Mouse (Mus musculus) heart, adult 2 months (tissue): ENCODE results near the gene Msh5. TPM values are rescaled to one million over a fixed set of nuclear protein-coding genes. Genes with fewer than 3 reads are reported as not detected.
A peak's percentile ranks its signal among the peaks of the same experiment; 100 is the strongest.
"Not testable (repeated sequence)": the region's sequence is repeated elsewhere in the genome, so short reads cannot be mapped to it uniquely, and the experiment has no call there.

ENCODE experiments used
- DNase-seq, 2 experiments: peaks; one replicate each; pipeline ENCODE4 v3.0.0; 2021
- H3K27ac ChIP-seq: fragments of 200-600 bp; 2 replicates; pipeline ENCODE4 v1.8.1; 2022
- H3K27me3 ChIP-seq: fragments of 200-500 bp; 2 replicates; pipeline ENCODE4 v1.6.1; 2012; ENCODE audit warnings: mild to moderate bottlenecking, low read length, inconsistent platforms, mixed read lengths; ENCODE audit not compliant: control insufficient read depth, insufficient read depth
- H3K36me3 ChIP-seq: fragments of 200-500 bp; 2 replicates; pipeline ENCODE4 v1.6.1; 2012; ENCODE audit warnings: low read length, inconsistent platforms; ENCODE audit not compliant: control insufficient read depth, insufficient read depth
- H3K4me1 ChIP-seq: fragments of 200-500 bp; 2 replicates; pipeline ENCODE4 v1.6.1; 2011; ENCODE audit warnings: low read length; ENCODE audit not compliant: control insufficient read depth, insufficient read depth
- H3K4me3 ChIP-seq: fragments of 200-600 bp; 2 replicates; pipeline ENCODE4 v1.8.1; 2022
- H3K79me2 ChIP-seq: fragments of 200-500 bp; replicated peaks from 2 replicates; pipeline ENCODE4 v1.6.1; 2012; ENCODE audit warnings: mild to moderate bottlenecking, inconsistent platforms, low read length, moderate library complexity, mixed read lengths; ENCODE audit not compliant: control insufficient read depth, insufficient read depth
- H3K9ac ChIP-seq: fragments of 200-500 bp; 2 replicates; pipeline ENCODE4 v1.6.1; 2012; ENCODE audit warnings: low read depth, mild to moderate bottlenecking, control low read depth, inconsistent platforms, low read length, mixed read lengths
- CTCF ChIP-seq: fragments of 200-600 bp; IDR thresholded peaks from 2 replicates; pipeline ENCODE4 v1.8.1; 2022; ENCODE audit warnings: antibody characterized with exemption, mild to moderate bottlenecking, moderate library complexity
- EP300 ChIP-seq: fragments of 200-500 bp; IDR thresholded peaks from 2 replicates; pipeline ENCODE4 v1.6.1; 2011; ENCODE audit warnings: low read depth, low read length, control low read depth; ENCODE audit not compliant: insufficient read depth
- POLR2A ChIP-seq: fragments of 200-500 bp; IDR thresholded peaks from 2 replicates; pipeline ENCODE4 v1.6.1; 2011; ENCODE audit warnings: mild to moderate bottlenecking, low read depth, low read length, control low read depth; ENCODE audit not compliant: insufficient read depth
- WGBS: fragments of 180-500 bp; shearing (Covaris S2); methylation state at CpG from one replicate; pipeline ENCODE4 v1.1.7; 2018; 5-methylcytosine and 5-hydroxymethylcytosine counted together
- intact Hi-C: fragments of 180-260 bp; cut with DNase I; formaldehyde crosslinking; loops from one replicate; pipeline ENCODE4 v1.15.1; 2025
- polyA plus RNA-seq: library from polyadenylated mRNA; depleted of rRNA; stranded (reverse); fragments of >200 nt; gene quantifications from 2 replicates; pipeline ENCODE4 v1.2.3, GENCODE M21; 2012
- total RNA-seq, 2 experiments: library from RNA; stranded (reverse); gene quantifications; 2 replicates each; pipeline ENCODE4 v1.2.3; 2021

Gene Msh5
- total and polyA plus RNA-seq, 3 experiments = 0.23 to 1.2 (median 0.29) TPM

- no peaks in the 10 kb centered on the region for H3K36me3 ChIP-seq
- no peak overlapping the region for H3K4me3 ChIP-seq
- TF ChIP-seq POLR2A (no peak), CTCF (no peak), EP300 (no peak)
- intact Hi-C loops = no loop called here
- WGBS = 89% methylated on average over 7 of the region's 7 CpGs
- no peaks in the 10 kb centered on the region for H3K4me1 ChIP-seq
- H3K27ac ChIP-seq = no peak overlapping the region
- DNase-seq = no peak
- no peaks in the 10 kb centered on the region for H3K79me2 ChIP-seq
- H3K27me3 ChIP-seq = no peaks in the 10 kb centered on the region
- H3K9ac ChIP-seq = no peak overlapping the region
Measured at GRCm38 (mm10) chr17:35009586-35009985, 37.0 kb downstream of the Msh5 start.

DNA sequence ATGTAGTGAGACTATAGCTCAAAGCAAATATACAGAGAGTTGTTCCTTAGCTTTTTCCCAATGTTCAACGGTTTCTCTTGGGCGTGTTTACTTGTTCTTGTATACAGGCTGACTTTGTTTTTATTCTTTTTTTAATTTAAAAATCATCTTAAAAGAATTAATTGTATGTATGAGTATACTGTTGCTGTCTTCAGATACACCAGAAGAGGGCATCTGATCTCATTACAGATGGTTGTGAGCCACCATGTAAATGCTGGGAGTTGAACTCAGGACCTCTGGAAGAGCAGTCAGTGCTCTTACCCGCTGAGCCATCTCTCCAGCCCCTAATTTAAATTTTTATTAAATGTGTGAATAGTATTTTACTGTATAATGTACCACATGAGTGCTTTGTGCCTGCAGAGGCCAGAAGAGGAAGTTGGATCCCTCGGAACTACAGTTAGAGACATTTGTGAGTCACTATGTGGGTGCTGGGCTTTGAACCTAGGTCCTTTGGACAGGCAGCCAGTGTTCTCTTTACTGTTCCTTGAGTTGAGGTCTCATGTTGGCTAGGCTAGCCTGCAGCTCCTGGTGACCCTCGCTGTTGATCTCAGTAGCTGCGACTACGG, 39.1 kb downstream of the Msh5 start:
- peaks cover 3% of the 10 kb centered on the region; the same call in 1 of the 2 replicates for H3K4me1 ChIP-seq
- no peak for DNase-seq
- intact Hi-C loops = no loop called here
- no peak overlapping the region for H3K4me3 ChIP-seq
- H3K9ac ChIP-seq = no peak overlapping the region
- TF ChIP-seq EP300 (no peak), CTCF (peak; percentile 50), POLR2A (no peak)
- no peaks in the 10 kb centered on the region for H3K36me3 ChIP-seq
- no peaks in the 10 kb centered on the region for H3K27me3 ChIP-seq
- H3K79me2 ChIP-seq = no peaks in the 10 kb centered on the region
- WGBS = 92% methylated on average over 7 of the region's 7 CpGs
- H3K27ac ChIP-seq = no peak overlapping the region

GRCm38 (mm10) chr17:35005902-35006301, 40.6 kb downstream of the Msh5 start:
- H3K36me3 ChIP-seq, intact Hi-C loops: not testable (repeated sequence)
- WGBS = 94% methylated on average over 4 of the region's 5 CpGs

GRCm38 (mm10) chr17:35005158-35005557, 41.4 kb downstream of the Msh5 start:
- Histone ChIP-seq H3K27me3 (no peaks in the 10 kb centered on the region), H3K4me3 (no peak overlapping the region), H3K27ac (no peak overlapping the region), H3K79me2 (no peaks in the 10 kb centered on the region), H3K36me3 (no peaks in the 10 kb centered on the region), H3K9ac (no peak overlapping the region), H3K4me1 (peaks cover 8% of the 10 kb centered on the region)
- no peak for TF ChIP-seq EP300
- no peak for TF ChIP-seq CTCF
- TF ChIP-seq POLR2A = no peak
- intact Hi-C loops = no loop called here
- 89% methylated on average over 10 of the region's 10 CpGs for WGBS
- DNase-seq = peak in 1 of 2 experiments; percentile 16

More at GRCm38 (mm10) chr17:35005902-35006301, 40.6 kb downstream of the Msh5 start:
- H3K27me3 ChIP-seq, DNase-seq, H3K27ac ChIP-seq, H3K79me2 ChIP-seq, H3K4me1 ChIP-seq, H3K9ac ChIP-seq, H3K4me3 ChIP-seq: not testable (repeated sequence)

DNA sequence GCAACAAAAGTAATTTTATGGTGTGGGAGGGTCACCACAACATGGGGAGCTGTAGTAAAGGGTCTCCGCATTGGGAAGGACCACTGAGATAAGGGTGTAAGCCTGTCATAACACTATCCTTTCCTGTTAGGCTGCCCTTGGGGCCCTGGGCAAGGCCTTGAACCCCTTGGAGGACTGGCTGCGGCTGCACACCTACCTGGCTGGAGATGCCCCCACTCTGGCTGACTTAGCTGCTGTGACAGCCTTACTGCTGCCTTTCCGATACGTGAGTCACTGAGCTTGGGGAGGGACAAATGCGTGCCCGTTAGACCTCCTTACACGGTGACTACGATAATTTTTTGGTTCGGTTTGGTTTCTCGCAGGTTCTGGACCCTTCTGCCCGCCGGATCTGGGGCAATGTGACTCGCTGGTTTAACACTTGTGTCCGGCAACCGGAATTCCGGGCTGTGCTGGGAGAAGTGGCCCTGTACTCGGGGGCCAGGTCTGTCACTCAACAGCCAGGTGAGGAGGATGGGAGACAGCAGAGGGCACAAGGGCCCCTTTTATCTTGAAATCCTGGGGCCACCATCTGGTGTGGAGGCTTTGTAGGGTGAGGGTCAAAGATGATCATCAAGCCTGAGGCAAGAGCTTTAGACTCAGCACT, 42.3 kb downstream of the Msh5 start:
- intact Hi-C loops = loop anchor here (5.0 kb wide), 1 partner anchor 238 kb away; the partner anchor contains the start of gene Ddx39b
- Histone ChIP-seq H3K27me3 (no peaks in the 10 kb centered on the region), H3K9ac (no peak overlapping the region), H3K27ac (no peak overlapping the region), H3K36me3 (no peaks in the 10 kb centered on the region), H3K79me2 (no peaks in the 10 kb centered on the region), H3K4me3 (no peak overlapping the region), H3K4me1 (peaks cover 10% of the 10 kb centered on the region)
- no peak for TF ChIP-seq CTCF
- no peak for TF ChIP-seq POLR2A
- TF ChIP-seq EP300 = no peak
- 96% methylated on average over 17 of the region's 17 CpGs for WGBS
- no peak for DNase-seq

DNA sequence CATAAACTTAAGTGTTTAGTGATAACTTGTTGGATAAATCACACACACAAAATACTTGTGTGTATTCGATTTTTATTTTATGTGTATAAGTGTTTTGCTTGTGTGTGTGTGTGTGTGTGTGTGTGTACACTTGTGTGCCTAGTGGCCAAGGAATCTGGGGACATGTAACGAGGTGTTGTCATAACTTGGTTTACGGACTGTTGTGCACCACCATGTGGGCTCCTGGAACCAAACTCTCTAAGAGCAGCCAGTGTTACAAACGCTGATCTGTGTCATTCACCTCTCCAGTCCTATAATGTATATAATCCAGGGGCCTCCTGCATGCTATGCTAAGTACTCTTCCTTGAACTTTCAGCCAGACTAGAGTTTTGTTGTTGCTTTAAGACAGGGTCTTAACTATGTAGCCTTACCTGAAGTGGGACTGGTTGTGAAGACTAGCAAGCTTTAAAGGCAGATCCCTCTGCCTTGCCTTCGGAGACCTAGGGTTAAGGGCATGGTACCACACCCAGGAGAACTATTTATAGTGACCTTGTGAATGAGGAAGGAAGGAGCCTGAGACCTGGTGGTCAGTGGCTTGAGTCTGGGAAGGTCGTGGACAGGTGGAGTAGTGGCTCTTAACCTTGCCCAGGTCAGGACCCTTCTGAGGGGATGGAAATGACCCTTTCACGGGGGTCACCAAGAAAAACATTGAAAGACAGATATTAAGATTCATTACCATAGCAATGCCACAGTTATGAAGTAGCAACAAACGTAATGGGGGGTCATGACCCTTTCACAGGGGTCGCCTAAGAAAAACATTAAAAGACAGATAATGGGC, 43.3 kb downstream of the Msh5 start:
- intact Hi-C loops = loop anchor here (5.0 kb wide), 1 partner anchor 239 kb away; the partner anchor contains the start of gene Ddx39b
- Histone ChIP-seq H3K27ac (no peak overlapping the region), H3K9ac (no peak overlapping the region), H3K79me2 (no peaks in the 10 kb centered on the region), H3K36me3 (no peaks in the 10 kb centered on the region), H3K27me3 (no peaks in the 10 kb centered on the region), H3K4me3 (no peak overlapping the region), H3K4me1 (peaks cover 10% of the 10 kb centered on the region)
- TF ChIP-seq EP300 (no peak), POLR2A (no peak), CTCF (no peak)
- DNase-seq = no peak
- 60% methylated on average over 9 of the region's 9 CpGs for WGBS
